Mouse (Mus musculus) MEL (cell line): Measurements from ENCODE around the gene Pla2g3. TPM values are rescaled to one million over a fixed set of nuclear protein-coding genes. Genes with fewer than 3 reads are reported as not detected.
A peak's percentile ranks its signal among the peaks of the same experiment; 100 is the strongest.

Experiments used
- DNase-seq: peaks from one replicate; pipeline ENCODE4 v3.0.0; 2011; ENCODE audit warnings: low read depth, low spot score
- H3K27ac ChIP-seq: 2 replicates; pipeline ENCODE4 v1.5.1; 2012; ENCODE audit warnings: low read depth, mild to moderate bottlenecking, control low read depth, low read length, moderate library complexity; ENCODE audit not compliant: control insufficient read depth
- H3K27me3 ChIP-seq, 2 experiments: fragments of 150-350 bp in 1 of 2; sonication (generic) in 1 of 2; 2 replicates each; pipeline ENCODE4 v1.6.1; 2012; ENCODE audit warnings: low read length in 2 of 2, mild to moderate bottlenecking in 2 of 2, improper control_type of control experiment in 1 of 2, moderate library complexity in 1 of 2; ENCODE audit not compliant: insufficient read depth in 2 of 2, control insufficient read depth in 1 of 2
- H3K36me3 ChIP-seq, 2 experiments: 2 replicates each; pipeline ENCODE4 v1.6.1; 2012 to 2014; ENCODE audit warnings: low read length in 2 of 2, improper control_type of control experiment in 1 of 2, inconsistent platforms in 1 of 2, mild to moderate bottlenecking in 1 of 2; ENCODE audit not compliant: insufficient read depth in 2 of 2, control insufficient read depth in 1 of 2
- H3K4me1 ChIP-seq, 2 experiments: fragments of 150-350 bp in 1 of 2; sonication (generic) in 1 of 2; 2 replicates each; pipeline ENCODE4 v1.6.1; 2012; ENCODE audit warnings: low read length in 2 of 2, improper control_type of control experiment in 1 of 2, mild to moderate bottlenecking in 1 of 2; ENCODE audit not compliant: insufficient read depth in 2 of 2, control insufficient read depth in 1 of 2
- H3K4me3 ChIP-seq, 2 experiments: fragments of 150-350 bp in 1 of 2; sonication (generic) in 1 of 2; 2 replicates each; pipeline ENCODE4 v1.5.1; 2012; ENCODE audit warnings: low read depth in 2 of 2, low read length in 2 of 2, mild to moderate bottlenecking in 2 of 2, moderate library complexity in 2 of 2, control low read depth in 1 of 2, improper control_type of control experiment in 1 of 2; ENCODE audit not compliant: control insufficient read depth in 1 of 2, insufficient read depth in 1 of 2
- H3K79me2 ChIP-seq: 2 replicates; pipeline ENCODE4 v1.6.1; 2012; ENCODE audit warnings: mild to moderate bottlenecking, low read length, moderate library complexity; ENCODE audit not compliant: control insufficient read depth, poor library complexity, insufficient read depth
- H3K9ac ChIP-seq: 2 replicates; pipeline ENCODE4 v1.6.1; 2012; ENCODE audit warnings: low read depth, mild to moderate bottlenecking, control low read depth, low read length, moderate library complexity; ENCODE audit not compliant: control insufficient read depth, poor library complexity, severe bottlenecking
- H3K9me3 ChIP-seq: fragments of 150-350 bp; sonication (generic); replicated peaks from 2 replicates; pipeline ENCODE4 v1.6.1; 2012; ENCODE audit warnings: mild to moderate bottlenecking, low read length, improper control_type of control experiment, moderate library complexity; ENCODE audit not compliant: insufficient read depth
- BHLHE40 ChIP-seq: IDR thresholded peaks from 2 replicates; pipeline ENCODE4 v1.6.1; 2012; ENCODE audit warnings: low read depth, mild to moderate bottlenecking, inconsistent platforms, low read length, improper control_type of control experiment, borderline replicate concordance
- CHD1 ChIP-seq: IDR thresholded peaks from 2 replicates; pipeline ENCODE4 v1.6.1; 2012; ENCODE audit warnings: low read depth, mild to moderate bottlenecking, inconsistent platforms, low read length, improper control_type of control experiment
- CHD2 ChIP-seq: IDR thresholded peaks from 2 replicates; pipeline ENCODE4 v1.6.1; 2011; ENCODE audit warnings: low read length, improper control_type of control experiment
- CTCF ChIP-seq, 3 experiments: IDR thresholded peaks in 2 of 3; conservative IDR thresholded peaks in 1 of 3; 2 replicates each; pipeline ENCODE4 v1.5.1; 2011 to 2012; ENCODE audit warnings: low read length in 3 of 3, low read depth in 2 of 3, mild to moderate bottlenecking in 2 of 3, improper control_type of control experiment in 1 of 3, inconsistent platforms in 1 of 3, mixed read lengths in 1 of 3, moderate library complexity in 1 of 3; ENCODE audit not compliant: control insufficient read depth in 1 of 3, insufficient read depth in 1 of 3, poor library complexity in 1 of 3, severe bottlenecking in 1 of 3
- E2F4 ChIP-seq: IDR thresholded peaks from 2 replicates; pipeline ENCODE4 v1.6.1; 2011; ENCODE audit warnings: low read depth, low read length, improper control_type of control experiment, borderline replicate concordance
- ETS1 ChIP-seq: IDR thresholded peaks from 2 replicates; pipeline ENCODE4 v1.6.1; 2012; ENCODE audit warnings: low read depth, mild to moderate bottlenecking, inconsistent platforms, low read length, improper control_type of control experiment, moderate library complexity
- GATA1 ChIP-seq: IDR thresholded peaks from 2 replicates; pipeline ENCODE4 v1.6.1; 2011; ENCODE audit warnings: low read depth, low read length, improper control_type of control experiment
- HCFC1 ChIP-seq: IDR thresholded peaks from 2 replicates; pipeline ENCODE4 v1.6.1; 2012; ENCODE audit warnings: low read depth, mild to moderate bottlenecking, inconsistent platforms, low read length, improper control_type of control experiment, moderate library complexity
- KAT2A ChIP-seq: conservative IDR thresholded peaks from 2 replicates; pipeline ENCODE4 v1.6.1; 2012; ENCODE audit warnings: low read depth, low read length, improper control_type of control experiment, inconsistent platforms
- MAX ChIP-seq: IDR thresholded peaks from 2 replicates; pipeline ENCODE4 v1.6.1; 2011; ENCODE audit warnings: low read length, improper control_type of control experiment
- MEF2A ChIP-seq: IDR thresholded peaks from 2 replicates; pipeline ENCODE4 v1.6.1; 2014; ENCODE audit warnings: low read depth, mild to moderate bottlenecking, inconsistent platforms, low read length, improper control_type of control experiment; ENCODE audit not compliant: poor library complexity, insufficient replicate concordance, severe bottlenecking; ENCODE audit errors: extremely low read depth
- MYC ChIP-seq: IDR thresholded peaks from 2 replicates; pipeline ENCODE4 v1.6.1; 2011; ENCODE audit warnings: low read depth, mild to moderate bottlenecking, low read length, improper control_type of control experiment, moderate library complexity
- NRF1 ChIP-seq: IDR thresholded peaks from 2 replicates; pipeline ENCODE4 v1.6.1; 2014; ENCODE audit warnings: low read depth, mild to moderate bottlenecking, inconsistent platforms, low read length, improper control_type of control experiment, moderate library complexity; ENCODE audit not compliant: poor library complexity, insufficient read depth, severe bottlenecking
- POLR2AphosphoS2 ChIP-seq: IDR thresholded peaks from 2 replicates; pipeline ENCODE4 v1.6.1; 2011; ENCODE audit warnings: low read length, improper control_type of control experiment
- RAD21 ChIP-seq: IDR thresholded peaks from 2 replicates; pipeline ENCODE4 v1.6.1; 2011; ENCODE audit warnings: mild to moderate bottlenecking, low read depth, low read length, improper control_type of control experiment
- SMC3 ChIP-seq: IDR thresholded peaks from 2 replicates; pipeline ENCODE4 v1.6.1; 2011; ENCODE audit warnings: low read depth, low read length, improper control_type of control experiment
- TBP ChIP-seq: IDR thresholded peaks from 2 replicates; pipeline ENCODE4 v1.8.0; 2011; ENCODE audit warnings: low read depth, low read length, improper control_type of control experiment
- USF1 ChIP-seq: IDR thresholded peaks from 2 replicates; pipeline ENCODE4 v1.6.1; 2014; ENCODE audit warnings: low read depth, mild to moderate bottlenecking, inconsistent platforms, low read length, improper control_type of control experiment, moderate library complexity
- ZKSCAN1 ChIP-seq: IDR thresholded peaks from 2 replicates; pipeline ENCODE4 v1.6.1; 2012; ENCODE audit warnings: low read depth, mild to moderate bottlenecking, inconsistent platforms, low read length, improper control_type of control experiment, moderate library complexity
- ZMIZ1 ChIP-seq: IDR thresholded peaks from 2 replicates; pipeline ENCODE4 v1.6.1; 2012; ENCODE audit warnings: low read depth, mild to moderate bottlenecking, inconsistent platforms, low read length, improper control_type of control experiment, moderate library complexity
- ZNF384 ChIP-seq: IDR thresholded peaks from 2 replicates; pipeline ENCODE4 v1.6.1; 2012; ENCODE audit warnings: low read depth, mild to moderate bottlenecking, inconsistent platforms, low read length, improper control_type of control experiment
- polyA plus RNA-seq, 2 experiments: library from polyadenylated mRNA; stranded (reverse) in 1 of 2; unstranded in 1 of 2; fragments of >175 nt in 1 of 2; fragments of >200 nt in 1 of 2; gene quantifications; 2 replicates each; pipeline versions ENCODE4 v1.2.1 to v1.2.4; 2012; ENCODE audit warnings: low replicate concordance in 2 of 2, low read depth in 1 of 2; ENCODE audit not compliant: insufficient read length in 2 of 2, insufficient read depth in 1 of 2, missing spikeins in 1 of 2
- total RNA-seq: library from RNA; depleted of rRNA; stranded (reverse); fragments of 300-350 nt; gene quantifications from 2 replicates; pipeline ENCODE4 v1.2.3, GENCODE M21; 2012

Pla2g3 gene
- total and polyA plus RNA-seq, 3 experiments, result 0.15 to 0.39 TPM; not detected in 1

DNA sequence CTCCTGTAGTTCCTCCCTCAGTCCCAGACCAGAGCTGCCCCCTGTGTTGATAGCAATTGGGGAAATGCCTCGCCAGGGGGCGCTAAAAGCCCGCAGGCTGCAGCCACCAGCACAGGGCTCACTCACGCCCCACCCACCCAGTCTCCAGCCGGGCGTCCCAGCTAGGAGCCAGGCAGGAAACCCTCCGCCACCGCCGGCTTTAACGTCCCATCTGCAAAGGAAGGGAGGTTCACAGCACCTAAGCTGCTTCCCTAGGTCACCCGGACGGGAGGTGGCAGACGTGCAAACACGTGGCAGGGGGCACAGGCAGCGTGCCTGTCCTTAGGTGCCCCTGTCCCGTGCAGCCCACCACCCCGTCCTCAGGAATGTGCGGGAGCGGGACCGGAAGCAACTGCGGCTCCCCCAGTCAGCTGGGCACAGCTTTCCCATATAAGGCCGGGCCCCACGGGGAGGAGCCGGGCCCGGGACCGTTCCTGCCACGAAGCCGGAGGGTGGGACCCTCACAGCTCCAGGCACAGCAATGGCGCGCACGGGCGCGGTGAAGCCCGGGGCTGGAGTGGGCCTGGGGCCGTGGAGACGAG, 47.4 kb downstream of the Pla2g3 start (continued):
- TF ChIP-seq ZMIZ1 (peak; percentile 73; the same call in 1 of the 2 replicates), NRF1 (no peak), RAD21 (peak; percentile 100)
- TF ChIP-seq, all 39 proteins: peak for 19

DNA sequence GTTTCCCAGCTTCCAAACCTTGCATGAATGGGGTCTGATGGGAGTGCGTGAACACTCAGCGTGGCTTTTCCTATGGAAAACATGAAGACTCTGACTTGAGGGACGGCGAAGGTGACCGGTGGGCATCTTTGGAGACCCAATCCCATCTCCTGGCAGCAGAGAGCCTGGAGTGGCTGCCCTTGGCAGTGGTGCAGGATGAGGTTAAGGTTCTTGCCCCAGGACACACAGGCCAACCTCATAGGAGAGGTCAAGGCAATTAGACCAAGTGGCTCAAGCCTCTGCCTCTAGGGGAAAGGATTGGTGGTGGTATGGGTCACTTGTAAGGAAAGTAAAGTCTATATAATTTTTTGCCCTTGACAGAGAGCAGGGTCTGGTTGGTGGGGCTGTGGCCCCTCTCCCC, 48.0 kb downstream of the Pla2g3 start:
- TF ChIP-seq RAD21 (no peak), USF1 (no peak), ZKSCAN1 (no peak), GATA1 (no peak), TBP (no peak), HCFC1 (no peak), ZNF384 (no peak), ZMIZ1 (no peak), BHLHE40 (no peak), MAX (no peak), POLR2AphosphoS2 (no peak), CTCF (IDR thresholded peaks at IDR 0.05 in 2 of 3, conservative IDR thresholded peaks at IDR 0.05 in 1 of 3; ENCODE audit: control insufficient read depth in 1 of 3, insufficient read depth in 1 of 3, low read depth in 2 of 3, low read length in 3 of 3, poor library complexity in 1 of 3, severe bottlenecking in 1 of 3) (no peak), CHD2 (no peak), ETS1 (no peak), MEF2A (no peak), KAT2A (no peak), E2F4 (no peak), SMC3 (no peak), MYC (no peak), CHD1 (no peak)
- TF ChIP-seq, all 39 proteins: peak for 0
- H3K9me3 ChIP-seq, result no peaks in the 10 kb centered on the region
- H3K9ac ChIP-seq, result peak overlapping the region; percentile 67
- peaks cover 4 to 30% of the 10 kb centered on the region in 2 experiments for H3K4me1 ChIP-seq
- peaks cover 3% of the 10 kb centered on the region; the same call in 1 of the 2 replicates for H3K79me2 ChIP-seq
- peak overlapping the region; percentile 51; the same call in 1 of the 2 replicates for H3K27ac ChIP-seq
- peaks cover 0 to 10% of the 10 kb centered on the region in 2 experiments; a peak in 2 of 4 replicates for H3K36me3 ChIP-seq
- DNase-seq, result no peak
- H3K4me3 ChIP-seq, result peak overlapping the region; percentile 36 to 61
- no peaks in the 10 kb centered on the region for H3K27me3 ChIP-seq
